Mouse (Mus musculus): ENCODE results near the gene Epo.

Epo gene

GRCm38 (mm10) chr5:137466946-137467345, 66.1 kb downstream of the Epo start:
- no peak for DNase-seq

- no peak for DNase-seq
Observed at GRCm38 (mm10) chr5:137465049-137465448, 68.0 kb downstream of the Epo start.

- DNase-seq = no peak
Observed at GRCm38 (mm10) chr5:137455866-137456591, 77.0 kb downstream of the Epo start.

- DNase-seq = no peak
Observed at GRCm38 (mm10) chr5:137455206-137455605, 77.8 kb downstream of the Epo start.

DNA sequence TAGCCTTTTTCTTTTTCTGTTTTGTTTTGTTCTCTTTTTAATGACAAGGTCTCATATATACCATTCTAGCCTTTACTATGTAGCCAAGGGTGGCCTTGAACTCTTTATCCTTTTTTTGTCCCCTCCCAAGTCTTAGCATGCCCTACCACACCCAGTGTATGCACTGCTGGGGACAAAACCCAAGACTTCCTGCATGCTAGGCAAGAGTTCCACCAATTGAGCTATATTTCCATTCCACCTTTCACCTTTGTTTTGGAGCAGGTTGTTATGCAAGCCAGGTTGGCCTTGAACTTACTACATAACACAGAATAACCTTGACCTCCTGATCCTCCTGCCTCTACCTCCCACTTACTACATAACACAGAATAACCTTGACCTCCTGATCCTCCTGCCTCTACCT, 87.5 kb downstream of the Epo start:
- no peak for DNase-seq

GRCm38 (mm10) chr5:137440216-137440855, 92.7 kb downstream of the Epo start:
- no peak for DNase-seq

DNA sequence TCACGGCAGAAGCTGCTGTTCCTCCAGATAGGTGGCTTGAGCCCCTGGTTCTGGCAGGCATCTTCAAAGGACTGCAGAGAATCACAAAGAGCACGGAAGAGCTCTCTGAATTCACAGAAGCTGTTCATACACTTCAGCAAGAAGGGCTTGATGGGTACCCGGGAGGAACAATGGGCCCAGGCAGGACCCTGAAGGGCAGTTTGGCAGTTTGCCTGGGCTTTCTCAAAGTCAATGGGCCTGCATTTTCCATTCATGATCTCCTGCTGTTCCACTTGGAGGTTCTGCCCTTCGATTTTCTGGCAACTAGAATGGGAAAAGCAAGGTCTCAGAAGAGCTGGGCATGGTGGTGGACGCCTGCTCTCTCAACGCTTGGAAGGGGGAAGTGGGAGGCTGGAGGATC, 99.2 kb downstream of the Epo start:
- peak; percentile 40 for DNase-seq

Data from right cerebral cortex, postnatal 4 days (tissue).